Mouse (Mus musculus) CH12.LX (cell line): ENCODE results near the gene Grb10. TPM values are rescaled to one million over a fixed set of nuclear protein-coding genes. Genes with fewer than 3 reads are reported as not detected.
A peak's percentile ranks its signal among the peaks of the same experiment; 100 is the strongest.

Experiments used
- DNase-seq: peaks from one replicate; pipeline ENCODE4 v3.0.0-alpha.2; 2013; ENCODE audit errors: extremely low read depth
- H3K27ac ChIP-seq: 2 replicates; pipeline ENCODE4 v1.5.1; 2012; ENCODE audit warnings: low read depth, mild to moderate bottlenecking, control low read depth, moderate library complexity; ENCODE audit not compliant: insufficient read depth
- H3K27me3 ChIP-seq: replicated peaks from 2 replicates; pipeline ENCODE3; 2012; ENCODE audit warnings: inconsistent platforms
- H3K36me3 ChIP-seq, 2 experiments: replicated peaks in 1 of 2; 2 replicates each; pipeline versions ENCODE3 to v1.6.1; 2012; ENCODE audit warnings: inconsistent platforms in 1 of 2, low read length in 1 of 2, mild to moderate bottlenecking in 1 of 2, mixed read lengths in 1 of 2, moderate library complexity in 1 of 2; ENCODE audit not compliant: control insufficient read depth in 1 of 2, insufficient read depth in 1 of 2
- H3K4me1 ChIP-seq, 2 experiments: 2 replicates each; pipeline ENCODE4 v1.6.1; 2012; ENCODE audit warnings: inconsistent platforms in 1 of 2, moderate library complexity in 1 of 2; ENCODE audit not compliant: insufficient read depth in 2 of 2, control insufficient read depth in 1 of 2
- H3K4me2 ChIP-seq: 2 replicates; pipeline ENCODE4 v1.6.1; 2012; ENCODE audit warnings: low read depth, mild to moderate bottlenecking, control low read depth; ENCODE audit not compliant: poor library complexity, insufficient read depth, severe bottlenecking
- H3K4me3 ChIP-seq, 3 experiments: fragments of 150-350 bp in 1 of 3; sonication (generic) in 1 of 3; replicated peaks in 1 of 3; 2 replicates each; pipeline versions ENCODE3 to v1.5.1; 2011 to 2012; ENCODE audit warnings: low read depth in 2 of 3, low read length in 2 of 3, mild to moderate bottlenecking in 2 of 3, moderate library complexity in 2 of 3, control low read depth in 1 of 3, improper control_type of control experiment in 1 of 3, inconsistent platforms in 1 of 3, mixed read lengths in 1 of 3; ENCODE audit not compliant: poor library complexity in 1 of 3
- H3K79me2 ChIP-seq: replicated peaks from 2 replicates; pipeline ENCODE4 v1.6.1; 2012; ENCODE audit warnings: mild to moderate bottlenecking, moderate library complexity; ENCODE audit not compliant: control insufficient read depth, poor library complexity, insufficient read depth, severe bottlenecking; ENCODE audit errors: extremely low read depth
- H3K9ac ChIP-seq: 2 replicates; pipeline ENCODE4 v1.6.1; 2012; ENCODE audit warnings: low read depth, mild to moderate bottlenecking, control low read depth, moderate library complexity; ENCODE audit not compliant: insufficient read depth
- H3K9me3 ChIP-seq: replicated peaks from 2 replicates; pipeline ENCODE3; 2012; ENCODE audit warnings: low read length, inconsistent platforms, mixed read lengths
- BHLHE40 ChIP-seq: IDR thresholded peaks from 2 replicates; pipeline ENCODE4 v1.6.1; 2011; ENCODE audit warnings: mild to moderate bottlenecking, low read depth, low read length, improper control_type of control experiment
- CHD1 ChIP-seq: IDR thresholded peaks from 2 replicates; pipeline ENCODE4 v1.6.1; 2012; ENCODE audit warnings: low read depth, low read length, improper control_type of control experiment, inconsistent platforms
- CHD2 ChIP-seq: IDR thresholded peaks from 2 replicates; pipeline ENCODE4 v1.6.1; 2011; ENCODE audit warnings: low read length, improper control_type of control experiment
- CTCF ChIP-seq, 2 experiments: IDR thresholded peaks in 1 of 2; conservative IDR thresholded peaks in 1 of 2; 2 replicates each; pipeline ENCODE4 v1.5.1; 2011 to 2012; ENCODE audit warnings: low read depth in 2 of 2, low read length in 2 of 2, improper control_type of control experiment in 1 of 2, inconsistent platforms in 1 of 2, mild to moderate bottlenecking in 1 of 2, moderate library complexity in 1 of 2
- GABPA ChIP-seq: IDR thresholded peaks from 2 replicates; pipeline ENCODE4 v1.6.1; 2012; ENCODE audit warnings: low read depth, low read length, improper control_type of control experiment, inconsistent platforms; ENCODE audit not compliant: insufficient replicate concordance
- HCFC1 ChIP-seq: IDR thresholded peaks from 2 replicates; pipeline ENCODE4 v1.6.1; 2012; ENCODE audit warnings: low read depth, mild to moderate bottlenecking, inconsistent platforms, low read length, improper control_type of control experiment
- JUND ChIP-seq: conservative IDR thresholded peaks from 2 replicates; pipeline ENCODE4 v1.6.1; 2011; ENCODE audit warnings: low read depth, low read length, improper control_type of control experiment
- KAT2A ChIP-seq: IDR thresholded peaks from 2 replicates; pipeline ENCODE4 v1.6.1; 2012; ENCODE audit warnings: low read length, improper control_type of control experiment, inconsistent platforms; ENCODE audit not compliant: insufficient replicate concordance
- MAFK ChIP-seq: IDR thresholded peaks from 2 replicates; pipeline ENCODE4 v1.6.1; 2011; ENCODE audit warnings: low read length, improper control_type of control experiment; ENCODE audit not compliant: insufficient replicate concordance
- MAX ChIP-seq: IDR thresholded peaks from 2 replicates; pipeline ENCODE4 v1.6.1; 2011; ENCODE audit warnings: low read length, improper control_type of control experiment
- MEF2A ChIP-seq: IDR thresholded peaks from 2 replicates; pipeline ENCODE4 v1.6.1; 2014; ENCODE audit warnings: low read depth, mild to moderate bottlenecking, inconsistent platforms, low read length, improper control_type of control experiment, borderline replicate concordance
- MXI1 ChIP-seq: IDR thresholded peaks from 2 replicates; pipeline ENCODE4 v1.6.1; 2011; ENCODE audit warnings: mild to moderate bottlenecking, low read depth, low read length, improper control_type of control experiment
- MYC ChIP-seq: IDR thresholded peaks from 2 replicates; pipeline ENCODE4 v1.6.1; 2011; ENCODE audit warnings: low read depth, mild to moderate bottlenecking, improper control_type of control experiment, low read length
- NELFE ChIP-seq: IDR thresholded peaks from 2 replicates; pipeline ENCODE4 v1.6.1; 2011; ENCODE audit warnings: low read depth, low read length, improper control_type of control experiment
- PAX5 ChIP-seq: IDR thresholded peaks from 2 replicates; pipeline ENCODE4 v1.6.1; 2012; ENCODE audit warnings: low read length, inconsistent platforms, mixed read lengths
- POLR2A ChIP-seq: IDR thresholded peaks from 2 replicates; pipeline ENCODE4 v1.6.1; 2011; ENCODE audit warnings: low read depth, mild to moderate bottlenecking, improper control_type of control experiment, low read length
- RCOR1 ChIP-seq: conservative IDR thresholded peaks from 2 replicates; pipeline ENCODE4 v1.6.1; 2012; ENCODE audit warnings: low read depth, mild to moderate bottlenecking, inconsistent platforms, low read length, improper control_type of control experiment
- SIN3A ChIP-seq: IDR thresholded peaks from 2 replicates; pipeline ENCODE4 v1.6.1; 2012; ENCODE audit warnings: low read length, improper control_type of control experiment, inconsistent platforms
- SMC3 ChIP-seq: IDR thresholded peaks from 2 replicates; pipeline ENCODE4 v1.6.1; 2011; ENCODE audit warnings: low read depth, low read length, improper control_type of control experiment
- TBP ChIP-seq: conservative IDR thresholded peaks from 2 replicates; pipeline ENCODE4 v1.6.1; 2011; ENCODE audit warnings: low read depth, low read length, improper control_type of control experiment
- USF1 ChIP-seq: IDR thresholded peaks from 2 replicates; pipeline ENCODE4 v1.6.1; 2014; ENCODE audit warnings: low read depth, mild to moderate bottlenecking, inconsistent platforms, low read length, improper control_type of control experiment
- USF2 ChIP-seq: conservative IDR thresholded peaks from 2 replicates; pipeline ENCODE4 v1.6.1; 2011; ENCODE audit warnings: low read depth, low read length, improper control_type of control experiment
- ZC3H11A ChIP-seq: IDR thresholded peaks from 2 replicates; pipeline ENCODE4 v1.6.1; 2012; ENCODE audit warnings: low read depth, mild to moderate bottlenecking, inconsistent platforms, low read length, improper control_type of control experiment
- ZMIZ1 ChIP-seq: IDR thresholded peaks from 2 replicates; pipeline ENCODE4 v1.6.1; 2012; ENCODE audit warnings: low read depth, mild to moderate bottlenecking, inconsistent platforms, low read length, improper control_type of control experiment
- dilution Hi-C: fragments of 300-500 bp; cut with MboI; formaldehyde crosslinking; loops from 2 replicates; pipeline ENCODE4 v1.14.3; 2020; ENCODE audit warnings: low sequenced_read_pairs; ENCODE audit not compliant: extremely low pct_unique_long_range_greater_than_20kb, extremely low pct_ligation_motif_present
- in situ Hi-C: fragments of 300-500 bp; cut with MboI; formaldehyde crosslinking; loops from 3 replicates; pipeline ENCODE4 v1.14.3; 2019; ENCODE audit warnings: low sequenced_read_pairs, low pct_ligation_motif_present, low pct_unique_long_range_greater_than_20kb, mixed read lengths
- polyA plus RNA-seq: library from polyadenylated mRNA; unstranded; fragments of >175 nt; gene quantifications from 2 replicates; pipeline ENCODE4 v1.2.1, GENCODE M21; 2012; ENCODE audit warnings: low read depth; ENCODE audit not compliant: insufficient read length
- total RNA-seq, 2 experiments: library from RNA; depleted of rRNA; stranded (reverse); fragments of 300-350 nt in 1 of 2; fragments of >200 nt in 1 of 2; gene quantifications; 2 replicates each; pipeline ENCODE4 v1.2.3; 2012 to 2014

Grb10 gene
- total and polyA plus RNA-seq, 3 experiments: 38.4 to 189 (median 137) TPM

DNA sequence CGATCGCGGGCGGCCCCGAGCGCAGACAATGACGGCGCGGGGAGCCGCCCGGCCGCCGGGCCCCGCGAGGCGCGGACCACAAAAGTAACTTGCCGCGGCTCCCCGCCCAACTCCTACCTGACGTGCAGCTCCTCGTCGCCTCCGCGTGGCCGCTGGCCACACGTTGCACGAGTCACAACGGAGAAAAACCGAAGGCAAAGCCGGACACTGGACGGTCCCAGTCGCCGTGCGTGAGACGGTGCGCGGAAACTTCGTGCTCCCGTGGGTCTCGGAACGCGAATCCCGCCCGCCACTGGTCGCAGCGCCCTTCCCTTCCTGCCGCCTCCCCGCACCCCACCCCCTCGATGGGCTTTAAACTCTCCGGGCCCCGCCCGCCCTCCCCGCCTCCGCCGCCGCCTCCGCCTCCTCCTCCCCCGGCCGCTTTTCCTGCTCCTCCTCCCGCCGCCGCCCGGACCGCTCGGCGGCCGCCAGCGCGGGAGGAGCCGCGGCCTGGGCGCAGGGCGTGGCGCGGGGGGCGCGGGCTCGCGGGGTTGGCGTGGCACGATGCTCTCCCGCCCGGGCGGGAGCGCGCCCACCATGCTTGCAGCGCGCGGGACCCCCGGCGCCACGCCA, 1.3 kb downstream of the Grb10 start:
- TF ChIP-seq GABPA: no peak
- no peak for TF ChIP-seq PAX5
- TF ChIP-seq SMC3: no peak
- no peak for TF ChIP-seq CTCF (conservative IDR thresholded peaks at IDR 0.05 in 1 of 2, IDR thresholded peaks at IDR 0.05 in 1 of 2; ENCODE audit: low read depth in 2 of 2, low read length in 2 of 2)
- TF ChIP-seq ZMIZ1: no peak
- no peak for TF ChIP-seq POLR2A
- no peak for TF ChIP-seq NELFE
- no peak for TF ChIP-seq CHD2
- no peak for TF ChIP-seq RCOR1
- TF ChIP-seq ZC3H11A: no peak
- TF ChIP-seq MYC: no peak
- no peak for TF ChIP-seq MXI1
- no peak for TF ChIP-seq BHLHE40
- TF ChIP-seq USF2: no peak
- no peak for TF ChIP-seq SIN3A
- TF ChIP-seq USF1: no peak
- no peak for TF ChIP-seq TBP
- Histone ChIP-seq H3K9me3 (peaks cover 22% of the 10 kb centered on the region), H3K4me1 (peaks cover 2 to 15% of the 10 kb centered on the region in 2 experiments; a peak in 3 of 4 replicates), H3K27ac (no peak overlapping the region), H3K9ac (no peak overlapping the region), H3K4me2 (no peak overlapping the region), H3K79me2 (no peaks in the 10 kb centered on the region), H3K4me3 (no peak overlapping the region), H3K36me3 (no peaks in the 10 kb centered on the region), H3K27me3 (no peaks in the 10 kb centered on the region)
- dilution Hi-C loops (no loop called here), in situ Hi-C loops (no loop called here)
- no peak for DNase-seq

DNA sequence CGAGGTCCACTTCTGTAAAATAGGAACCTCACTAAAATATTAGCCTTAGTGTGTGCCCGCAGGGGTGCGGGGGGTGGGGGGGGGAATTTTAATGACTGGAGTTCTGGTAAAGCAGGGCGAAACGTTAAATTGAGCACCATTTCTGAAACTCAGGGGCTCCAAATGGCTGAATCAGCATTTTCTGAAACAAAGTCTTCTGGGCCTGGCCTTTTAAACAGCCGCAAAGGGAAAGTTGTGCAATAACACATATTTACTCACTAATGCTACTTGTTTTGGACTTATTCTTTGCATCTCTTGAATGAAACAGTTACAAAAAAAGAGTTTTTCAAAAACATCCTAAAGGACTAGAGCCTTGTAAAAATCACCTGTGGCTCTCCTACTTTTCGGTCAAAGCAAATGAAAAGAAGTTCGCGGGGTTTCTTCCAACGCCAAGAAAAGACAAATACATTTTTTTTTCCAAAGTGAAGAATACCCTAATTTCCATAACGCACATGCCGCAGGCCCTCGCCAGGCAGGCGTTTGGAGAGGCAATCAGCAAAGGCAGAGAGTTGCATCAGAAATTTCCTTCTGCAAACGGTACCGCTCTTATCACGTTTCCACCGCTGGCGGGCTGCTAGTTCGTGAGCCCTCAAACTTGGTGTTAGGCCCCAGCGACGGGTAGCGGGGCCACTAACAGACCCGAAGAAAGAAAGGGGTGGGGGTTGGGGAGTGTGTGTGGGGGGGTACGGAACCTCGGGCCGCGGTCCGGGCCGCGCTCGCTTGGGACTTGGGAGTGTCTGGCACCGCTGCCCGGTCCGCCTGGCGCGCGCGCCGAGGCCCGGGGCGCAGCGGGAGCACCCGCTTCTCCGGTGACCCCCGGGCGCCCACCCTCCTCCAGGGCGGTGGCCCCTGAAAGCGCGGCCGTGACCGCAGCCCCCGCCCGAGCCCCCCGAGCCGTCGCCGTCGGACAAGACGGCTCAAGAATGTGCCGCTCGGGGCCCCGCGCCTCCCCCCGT, 2.3 kb downstream of the Grb10 start:
- Histone ChIP-seq H3K27ac (no peak overlapping the region), H3K9me3 (peaks cover 22% of the 10 kb centered on the region), H3K4me1 (peaks cover 0 to 5% of the 10 kb centered on the region in 2 experiments; a peak in 2 of 4 replicates), H3K36me3 (no peaks in the 10 kb centered on the region), H3K4me3 (no peak overlapping the region), H3K79me2 (no peaks in the 10 kb centered on the region), H3K4me2 (no peak overlapping the region), H3K9ac (no peak overlapping the region), H3K27me3 (no peaks in the 10 kb centered on the region)
- no peak for TF ChIP-seq SMC3
- TF ChIP-seq HCFC1: no peak
- TF ChIP-seq JUND: no peak
- peak; percentile 89 for TF ChIP-seq MAFK
- no peak for TF ChIP-seq MEF2A
- TF ChIP-seq CHD1: no peak
- no peak for TF ChIP-seq MAX
- no peak for TF ChIP-seq KAT2A
- dilution Hi-C loops (no loop called here), in situ Hi-C loops (no loop called here)
- no peak for DNase-seq
